Mouse (Mus musculus) limb, embryonic 14.5 days (tissue): ENCODE results near the gene Selenoo. TPM values are rescaled to one million over a fixed set of nuclear protein-coding genes. Genes with fewer than 3 reads are reported as not detected.

ENCODE experiments used
- ATAC-seq: fragments of 200-750 bp; cut with Nextera tagmentation; 2 replicates; pipeline ENCODE4 v1.8.0; 2017; ENCODE audit warnings: low read depth, moderate number of reproducible peaks, moderate TSS enrichment; ENCODE audit not compliant: low FRiP score
- DNase-seq: peaks from one replicate; pipeline ENCODE4 v3.0.0-alpha.2; 2015; ENCODE audit warnings: low spot score
- H3K27ac ChIP-seq: fragments of 300-500 bp; sonication (generic); replicated peaks from 2 replicates; pipeline ENCODE4 v1.5.1; 2014; ENCODE audit warnings: low read depth, mild to moderate bottlenecking, low read length, moderate library complexity, mixed read lengths
- H3K27me3 ChIP-seq: fragments of 300-500 bp; sonication (generic); 2 replicates; pipeline ENCODE4 v1.6.1; 2014; ENCODE audit warnings: low read length, mixed read lengths; ENCODE audit not compliant: control insufficient read depth, insufficient read depth
- H3K36me3 ChIP-seq: fragments of 300-500 bp; sonication (generic); 2 replicates; pipeline ENCODE4 v1.6.1; 2014; ENCODE audit warnings: mild to moderate bottlenecking, low read length, moderate library complexity, mixed read lengths; ENCODE audit not compliant: control insufficient read depth, insufficient read depth
- H3K4me1 ChIP-seq: fragments of 300-500 bp; sonication (generic); 2 replicates; pipeline ENCODE4 v1.6.1; 2014; ENCODE audit warnings: antibody characterized with exemption, low read length, mixed read lengths; ENCODE audit not compliant: control insufficient read depth, insufficient read depth
- H3K4me2 ChIP-seq: fragments of 300-500 bp; sonication (generic); replicated peaks from 2 replicates; pipeline ENCODE4 v1.6.1; 2014; ENCODE audit warnings: low read depth, mild to moderate bottlenecking, low read length, moderate library complexity; ENCODE audit not compliant: severe bottlenecking
- H3K4me3 ChIP-seq: fragments of 300-500 bp; sonication (generic); replicated peaks from 2 replicates; pipeline ENCODE4 v1.5.1; 2014; ENCODE audit warnings: low read length
- H3K9ac ChIP-seq: fragments of 300-500 bp; sonication (generic); 2 replicates; pipeline ENCODE4 v1.6.1; 2014; ENCODE audit warnings: mild to moderate bottlenecking, low read depth, low read length, moderate library complexity; ENCODE audit not compliant: severe bottlenecking
- H3K9me3 ChIP-seq: fragments of 300-500 bp; sonication (generic); 2 replicates; pipeline ENCODE4 v1.6.1; 2016; ENCODE audit warnings: low read length; ENCODE audit not compliant: control insufficient read depth
- POLR2A ChIP-seq: fragments of 200-500 bp; IDR thresholded peaks from 2 replicates; pipeline ENCODE4 v1.8.0; 2012; ENCODE audit warnings: inconsistent platforms, mild to moderate bottlenecking, moderate library complexity, borderline replicate concordance; ENCODE audit not compliant: insufficient read depth, insufficient read length; ENCODE audit errors: extremely low read depth
- WGBS: fragments of 180-500 bp; shearing (Covaris S2); extraction: QIAGEN DNeasy Blood & Tissue Kit; methylation state at CpG from one replicate; pipeline ENCODE4 v1.1.7; 2014; 5-methylcytosine and 5-hydroxymethylcytosine counted together
- polyA plus RNA-seq, 2 experiments: library from polyadenylated mRNA; depleted of rRNA in 1 of 2; stranded (reverse) in 1 of 2; unstranded in 1 of 2; fragments of >200 nt; fragmentation: Nextera tagmentation in 1 of 2; extraction: Ambion mirVana in 1 of 2; gene quantifications; 2 replicates each; pipeline versions ENCODE4 v1.2.1 to v1.2.3; 2012 to 2014

Gene Selenoo
- polyA plus RNA-seq, 2 experiments, result 20.6 to 32.7 TPM

DNA sequence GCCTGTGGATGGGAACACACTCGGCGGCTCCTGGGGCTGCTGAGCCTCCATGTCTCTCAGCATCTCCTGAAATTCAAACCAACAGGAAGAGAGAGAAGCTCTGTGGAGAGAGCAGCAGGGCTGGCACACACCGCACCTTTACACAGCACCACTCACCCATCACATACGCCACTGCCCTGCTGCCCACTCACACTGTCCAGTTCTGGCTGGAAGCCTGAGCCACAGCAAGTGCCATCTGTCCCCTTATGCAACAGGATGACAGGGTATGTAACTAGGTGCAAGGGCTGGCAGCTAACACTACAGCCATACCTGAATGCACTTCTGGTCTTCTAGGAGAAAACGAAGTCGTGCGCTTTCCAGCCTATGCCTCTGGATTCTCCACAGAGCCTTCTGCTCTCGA lies 15.5 kb downstream of the Selenoo start:
- H3K4me1 ChIP-seq, result no peaks in the 10 kb centered on the region
- H3K36me3 ChIP-seq, result peaks cover 95% of the 10 kb centered on the region
- H3K27me3 ChIP-seq, result no peaks in the 10 kb centered on the region
- no peak overlapping the region for H3K27ac ChIP-seq
- ATAC-seq (no peak), DNase-seq (no peak)
- WGBS, result 96% methylated on average over 8 of the region's 8 CpGs
- no peak for TF ChIP-seq POLR2A
- no peaks in the 10 kb centered on the region for H3K9me3 ChIP-seq
- no peak overlapping the region for H3K9ac ChIP-seq
- H3K4me3 ChIP-seq, result no peak overlapping the region
- no peak overlapping the region for H3K4me2 ChIP-seq

DNA sequence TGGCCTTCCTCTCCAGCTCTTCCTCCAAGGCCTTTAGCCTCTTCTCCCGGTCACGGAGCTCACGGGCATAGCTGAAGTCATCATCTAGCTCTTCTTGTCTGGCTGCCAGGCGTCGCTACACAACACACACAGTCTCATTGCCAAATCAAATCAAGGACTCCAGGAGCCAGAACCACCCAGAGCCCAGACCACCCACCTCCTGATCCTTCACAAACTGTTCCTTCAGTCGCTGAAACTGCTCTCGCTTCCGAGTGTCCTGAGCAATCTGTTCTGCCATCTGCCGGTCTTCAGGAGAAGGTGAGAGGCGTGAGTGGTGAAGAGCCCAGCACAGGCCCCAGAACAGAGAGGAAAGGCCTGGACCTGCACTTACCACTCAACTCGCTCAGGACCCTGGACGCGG lies 17.2 kb downstream of the Selenoo start:
- ATAC-seq, result no peak
- no peak for TF ChIP-seq POLR2A
- Histone ChIP-seq H3K9me3 (no peaks in the 10 kb centered on the region), H3K27me3 (no peaks in the 10 kb centered on the region), H3K4me2 (no peak overlapping the region), H3K9ac (no peak overlapping the region), H3K27ac (no peak overlapping the region), H3K36me3 (peaks cover 95% of the 10 kb centered on the region), H3K4me3 (no peak overlapping the region), H3K4me1 (no peaks in the 10 kb centered on the region)
- 89% methylated on average over 13 of the region's 13 CpGs for WGBS
- no peak for DNase-seq

DNA sequence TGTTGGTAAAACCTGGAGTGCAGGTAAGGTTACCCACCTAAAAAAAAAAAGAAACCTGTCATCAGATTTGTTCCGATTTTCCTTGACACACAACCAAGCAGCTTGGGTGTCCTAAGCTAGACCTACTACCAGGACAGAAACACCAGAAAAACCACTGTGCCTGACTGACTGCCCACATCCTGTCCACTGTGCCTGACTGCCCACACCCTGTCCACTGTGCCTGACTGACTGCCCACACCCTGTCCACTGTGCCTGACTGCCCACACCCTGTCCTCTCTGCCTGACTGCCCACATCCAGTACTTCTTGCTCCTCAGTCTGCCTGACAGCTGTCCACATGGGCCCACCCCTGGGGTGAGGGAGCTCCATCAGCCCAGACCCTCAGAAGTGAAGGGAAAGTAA lies 18.1 kb downstream of the Selenoo start:
- no peak overlapping the region for H3K27ac ChIP-seq
- ATAC-seq, result no peak
- no peak overlapping the region for H3K9ac ChIP-seq
- peaks cover 95% of the 10 kb centered on the region for H3K36me3 ChIP-seq
- TF ChIP-seq POLR2A, result no peak
- no peaks in the 10 kb centered on the region for H3K27me3 ChIP-seq
- H3K9me3 ChIP-seq, result no peaks in the 10 kb centered on the region
- 92% methylated on average over 1 of the region's 1 CpGs for WGBS
- no peaks in the 10 kb centered on the region for H3K4me1 ChIP-seq
- H3K4me3 ChIP-seq, result no peak overlapping the region
- no peak for DNase-seq
- H3K4me2 ChIP-seq, result no peak overlapping the region

DNA sequence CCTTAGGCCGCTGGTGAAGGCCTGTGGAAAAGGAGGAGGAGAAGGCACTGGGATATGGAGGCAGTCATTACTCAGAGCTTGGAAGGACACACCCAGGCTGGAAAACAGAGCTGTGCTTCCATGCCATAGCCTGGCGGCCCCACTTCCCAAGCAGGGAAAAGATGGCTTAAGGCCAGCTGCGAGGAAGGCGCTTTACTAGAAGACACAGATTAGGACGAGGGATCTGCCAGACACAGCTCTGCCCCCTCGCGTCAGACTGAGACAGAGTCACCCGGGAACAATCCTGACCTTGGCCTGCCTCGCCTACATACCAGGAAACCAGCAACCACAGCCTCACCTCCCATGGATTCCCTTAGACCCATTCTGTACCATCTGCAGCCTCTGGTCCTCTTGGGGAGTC lies 21.3 kb downstream of the Selenoo start:
- H3K4me2 ChIP-seq, result no peak overlapping the region
- no peak overlapping the region for H3K9ac ChIP-seq
- H3K36me3 ChIP-seq, result peaks cover 93% of the 10 kb centered on the region
- DNase-seq, result no peak
- no peak overlapping the region for H3K4me3 ChIP-seq
- TF ChIP-seq POLR2A, result no peak
- ATAC-seq, result no peak
- WGBS, result 78% methylated on average over 9 of the region's 9 CpGs
- H3K9me3 ChIP-seq, result no peaks in the 10 kb centered on the region
- H3K4me1 ChIP-seq, result no peaks in the 10 kb centered on the region
- H3K27ac ChIP-seq, result no peak overlapping the region
- no peaks in the 10 kb centered on the region for H3K27me3 ChIP-seq

DNA sequence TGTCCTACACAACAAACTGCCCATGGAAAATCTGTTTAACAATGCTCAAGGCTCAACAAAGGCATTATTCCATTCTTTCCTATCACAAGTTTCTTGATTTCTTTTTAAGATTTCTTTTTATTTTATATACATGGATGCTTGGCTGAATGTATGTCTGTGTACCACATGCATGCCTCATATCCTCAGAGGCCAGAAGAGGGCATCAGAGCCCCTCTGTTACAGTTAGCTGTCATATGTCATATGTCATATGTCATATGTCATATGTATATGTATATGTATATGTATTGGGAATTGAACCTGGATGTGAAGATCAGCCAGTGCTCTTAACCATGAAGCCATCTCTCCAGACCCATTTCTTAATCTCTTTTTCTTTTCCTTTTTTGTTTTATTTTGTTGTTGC lies 29.1 kb downstream of the Selenoo start:
- H3K9ac ChIP-seq, result no peak overlapping the region
- no peaks in the 10 kb centered on the region for H3K9me3 ChIP-seq
- H3K4me1 ChIP-seq, result peaks cover 18% of the 10 kb centered on the region
- H3K4me3 ChIP-seq, result no peak overlapping the region
- no peak for TF ChIP-seq POLR2A
- ATAC-seq (no peak), DNase-seq (no peak)
- H3K36me3 ChIP-seq, result peaks cover 62% of the 10 kb centered on the region
- no peaks in the 10 kb centered on the region for H3K27me3 ChIP-seq
- no peak overlapping the region for H3K4me2 ChIP-seq
- no peak overlapping the region for H3K27ac ChIP-seq
